Mouse (Mus musculus): ENCODE results near the gene Pcare.

The Pcare gene

DNA sequence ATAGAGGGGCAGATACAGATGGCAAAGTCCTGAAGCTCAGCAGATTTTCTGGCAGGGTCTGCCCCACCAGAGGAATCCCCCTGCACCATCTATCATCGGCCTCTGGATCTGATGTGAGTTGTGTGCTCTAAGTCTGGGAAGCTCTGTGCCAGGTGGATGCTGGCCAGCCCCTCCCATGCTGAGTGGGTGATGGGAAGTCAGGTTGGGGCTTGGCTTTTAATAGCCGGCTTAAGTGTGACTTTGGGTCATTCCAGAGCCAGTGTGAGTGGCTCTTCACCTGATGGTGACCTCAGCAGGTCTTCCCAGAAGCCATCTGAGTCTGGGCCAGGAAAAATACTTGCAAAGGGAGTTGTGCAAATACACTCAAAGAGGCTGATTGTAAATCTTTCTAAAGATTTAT, 22.0 kb downstream of the Pcare start:
- DNase-seq (ENCODE audit: low spot score), result no peak

DNA sequence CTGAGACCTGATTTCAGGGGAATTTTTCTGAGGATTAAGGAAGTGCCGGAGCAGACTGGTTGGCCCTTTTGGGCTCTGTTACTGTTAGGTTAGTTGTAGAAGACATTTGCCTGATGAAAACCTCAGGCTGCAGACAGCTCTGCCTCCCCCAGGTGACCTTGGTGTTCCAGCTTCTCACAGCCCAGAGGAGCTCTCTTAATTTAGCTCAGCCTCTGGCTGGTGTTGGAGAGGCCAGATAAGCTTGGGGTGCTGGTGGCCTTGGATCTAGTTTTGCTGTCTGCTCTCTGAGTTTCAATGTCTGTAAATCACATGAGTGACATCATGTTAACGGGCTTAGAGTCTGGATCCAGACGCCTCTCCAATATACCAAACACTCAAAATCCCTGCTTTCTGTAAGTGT, 31.7 kb downstream of the Pcare start:
- DNase-seq (ENCODE audit: low spot score), result no peak

DNA sequence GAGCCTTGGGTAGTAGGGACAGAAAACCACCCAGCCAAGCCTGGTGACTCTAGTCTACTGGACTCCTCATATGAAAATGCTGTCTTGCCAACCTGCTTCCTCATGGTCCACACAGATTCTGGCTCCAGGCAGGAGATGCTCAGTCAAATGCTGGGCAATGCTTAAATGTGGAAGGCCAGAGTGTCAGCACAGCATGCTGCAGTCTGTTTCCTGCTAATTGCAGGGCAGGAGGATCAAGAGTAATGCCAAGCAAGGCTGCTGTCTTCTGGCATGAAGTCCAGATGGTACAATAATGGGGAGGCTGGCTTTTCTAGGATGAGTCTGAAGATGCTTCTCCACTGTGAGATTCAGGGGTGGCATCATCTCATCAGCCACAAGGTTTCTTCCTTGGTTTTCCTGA, 32.3 kb downstream of the Pcare start:
- DNase-seq (ENCODE audit: low spot score), result no peak

DNA sequence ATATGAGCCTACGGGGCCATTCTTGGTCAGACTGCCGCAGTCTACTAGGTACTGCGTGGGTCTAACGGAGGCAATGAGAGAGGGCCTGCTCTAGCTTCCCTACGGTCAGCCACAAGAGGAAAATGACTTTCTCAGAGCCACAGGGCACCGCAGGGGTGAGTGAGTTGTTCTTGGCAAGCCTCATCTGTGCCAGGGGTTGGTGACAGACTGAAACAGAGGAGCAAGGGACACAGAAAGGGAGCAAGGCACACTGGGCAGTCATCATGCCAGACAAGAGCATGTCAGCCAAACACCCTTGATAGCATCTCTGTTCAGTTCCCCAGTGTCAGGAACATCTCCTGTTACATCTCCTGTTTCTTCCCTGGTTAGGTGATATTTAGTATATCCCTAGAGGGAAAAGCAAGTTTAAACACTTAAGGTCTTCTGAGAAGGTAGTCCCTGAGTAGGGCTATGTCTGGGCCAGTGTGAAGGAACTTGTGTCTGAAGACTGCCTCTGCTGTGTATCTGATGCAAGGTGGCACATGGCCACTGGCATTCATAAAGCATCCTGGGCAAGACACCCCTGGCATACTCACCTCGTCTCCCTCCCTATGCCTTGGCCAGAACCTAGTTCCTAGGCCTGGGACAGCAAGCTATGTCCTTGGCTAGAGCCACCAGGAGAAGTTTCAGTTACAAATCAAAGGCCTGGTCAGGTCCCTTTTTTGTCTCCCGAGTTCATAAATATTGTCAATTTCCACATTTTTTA, 34.6 kb downstream of the Pcare start:
- DNase-seq (ENCODE audit: low spot score), result no peak

DNA sequence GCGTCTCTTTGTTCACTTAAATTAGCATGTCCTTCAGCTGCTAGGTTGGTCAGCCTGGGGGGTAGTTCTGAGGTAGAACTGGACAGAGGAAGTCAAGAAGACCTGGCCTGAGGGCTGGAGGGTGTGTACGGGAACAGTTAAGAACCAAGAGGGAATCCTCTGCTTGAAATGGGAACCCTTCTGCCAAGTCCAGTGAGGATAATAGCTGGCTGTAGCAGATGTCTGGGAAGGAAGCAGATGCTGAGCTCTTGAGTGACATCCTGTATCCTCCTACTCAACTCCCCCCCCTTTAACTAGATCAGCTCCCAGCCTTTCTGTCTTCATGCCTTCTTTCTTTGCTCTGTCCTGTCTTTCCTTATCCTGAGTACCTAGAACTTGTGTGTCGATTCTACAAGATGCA, 37.7 kb downstream of the Pcare start:
- DNase-seq (ENCODE audit: low spot score), result no peak

DNA sequence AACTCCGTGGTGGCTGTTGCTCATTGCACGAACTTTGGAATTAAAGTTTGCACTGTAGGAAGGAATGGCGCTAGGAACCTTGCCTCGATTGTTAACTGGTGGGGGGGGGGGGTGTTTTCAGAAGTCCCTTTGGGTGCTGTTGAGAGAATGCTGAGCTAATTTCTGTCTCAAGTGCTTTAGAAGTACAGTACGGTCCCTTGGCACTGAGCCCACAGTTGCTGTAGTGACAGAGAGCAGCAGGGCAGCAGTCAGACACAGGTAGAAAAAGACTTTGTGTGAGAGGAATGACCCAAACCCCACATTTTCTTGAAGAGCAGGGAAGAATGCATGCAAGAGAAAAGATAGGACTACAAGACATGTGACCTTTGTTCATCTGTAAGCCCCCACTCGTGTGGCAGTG, 40.4 kb downstream of the Pcare start:
- DNase-seq (ENCODE audit: low spot score), result no peak

DNA sequence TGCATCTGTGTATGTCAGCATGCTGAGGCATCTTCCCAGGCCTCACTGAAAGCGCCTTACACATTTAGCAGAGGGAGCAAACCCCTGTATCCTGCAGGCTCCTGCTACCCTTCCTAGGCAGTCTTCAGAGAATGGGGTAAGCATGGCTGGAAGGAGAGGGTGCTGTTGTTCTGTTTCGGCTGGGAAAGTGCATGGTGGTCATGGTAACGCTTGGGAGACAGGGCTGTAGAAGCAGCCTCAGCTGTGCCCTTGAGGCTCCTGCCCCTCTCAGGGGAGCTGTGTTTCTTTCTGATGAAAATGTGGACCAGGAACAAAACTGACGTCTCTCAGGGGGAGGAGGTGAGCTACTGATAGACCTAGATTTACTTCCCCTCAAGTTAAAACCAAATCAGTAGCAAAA, 45.0 kb downstream of the Pcare start:
- no peak for DNase-seq (ENCODE audit: low spot score)

DNA sequence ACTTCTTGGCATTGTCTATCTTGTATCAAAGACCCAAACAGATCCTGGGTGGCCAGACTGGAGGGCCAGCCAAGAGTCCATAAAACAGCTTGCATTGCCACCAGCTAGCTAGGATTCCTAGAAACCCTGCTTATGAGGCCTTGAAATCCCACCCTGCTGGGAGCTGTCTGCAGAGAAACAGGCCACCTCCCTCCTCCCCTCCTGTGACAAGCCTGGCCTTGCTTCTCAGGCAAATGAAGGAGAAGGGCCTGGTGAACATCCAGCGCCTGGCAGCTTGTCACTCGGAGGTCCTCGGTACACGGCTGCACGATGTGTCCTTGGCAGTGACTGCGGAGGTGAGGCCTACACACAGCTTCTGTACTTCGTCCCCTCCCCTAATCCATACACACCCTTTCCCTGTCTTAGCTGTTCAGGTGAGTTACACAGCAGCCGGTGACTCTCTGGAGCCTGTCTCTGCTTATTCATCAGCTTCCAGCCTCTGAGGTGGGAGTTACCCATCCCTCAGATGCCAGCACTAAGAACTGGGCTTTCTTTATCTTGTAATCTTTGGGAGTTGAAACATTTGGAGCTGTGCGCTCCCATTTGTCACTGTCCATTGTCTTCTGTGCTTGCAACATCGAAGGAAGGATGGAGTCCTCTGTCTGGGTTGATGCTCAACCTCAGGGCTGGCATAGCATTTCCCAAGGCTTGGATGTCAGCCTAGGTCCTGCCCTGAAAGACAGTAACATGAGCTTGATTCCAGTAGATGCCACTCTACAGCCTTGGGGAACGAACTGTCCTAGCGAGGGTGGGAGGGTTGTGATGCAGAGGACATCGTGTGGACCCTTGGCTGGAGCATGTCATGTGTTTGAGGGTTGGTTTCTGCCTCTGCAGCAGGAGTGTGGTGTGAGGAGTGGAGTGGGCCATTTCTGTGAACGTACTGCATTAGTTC, 46.9 kb downstream of the Pcare start:
- no peak for DNase-seq (ENCODE audit: low spot score)

DNA sequence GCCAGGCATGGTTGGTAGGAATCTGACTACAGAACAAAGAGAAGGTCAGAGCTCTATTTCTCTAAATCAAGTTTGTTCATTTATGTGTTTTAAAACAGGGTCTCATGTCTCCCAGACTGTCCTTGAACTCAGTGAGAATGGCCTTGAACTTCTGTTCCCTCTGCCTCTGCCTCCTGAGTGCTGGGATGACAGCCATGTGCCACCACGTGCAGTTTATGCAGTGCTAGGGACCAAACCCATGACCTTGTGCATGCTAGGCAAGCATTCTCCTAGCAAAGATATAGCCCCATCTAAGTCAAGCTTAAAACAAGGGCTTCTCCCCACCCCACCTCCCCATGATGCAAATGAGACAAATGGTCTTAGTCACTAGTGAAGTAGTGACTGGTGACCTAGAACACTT, 47.6 kb downstream of the Pcare start:
- no peak for DNase-seq (ENCODE audit: low spot score)

DNA sequence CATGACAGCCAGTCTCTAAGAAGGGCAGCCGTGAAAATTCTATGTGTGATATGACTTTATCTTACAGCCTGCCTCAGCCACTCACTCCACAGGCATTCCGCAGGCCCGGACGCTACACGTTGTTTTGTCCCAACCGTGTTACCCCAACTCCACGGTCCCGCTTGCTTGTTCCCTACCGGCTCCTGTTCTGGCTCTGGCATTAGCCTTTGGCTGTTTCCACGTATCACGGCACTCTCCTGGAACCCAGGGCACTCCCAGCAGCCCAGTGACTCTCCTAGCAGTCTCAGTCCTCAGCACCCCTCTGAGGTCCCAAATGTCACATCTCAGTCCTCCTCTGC, 54.1 kb downstream of the Pcare start:
- DNase-seq (ENCODE audit: low spot score), result no peak

DNA sequence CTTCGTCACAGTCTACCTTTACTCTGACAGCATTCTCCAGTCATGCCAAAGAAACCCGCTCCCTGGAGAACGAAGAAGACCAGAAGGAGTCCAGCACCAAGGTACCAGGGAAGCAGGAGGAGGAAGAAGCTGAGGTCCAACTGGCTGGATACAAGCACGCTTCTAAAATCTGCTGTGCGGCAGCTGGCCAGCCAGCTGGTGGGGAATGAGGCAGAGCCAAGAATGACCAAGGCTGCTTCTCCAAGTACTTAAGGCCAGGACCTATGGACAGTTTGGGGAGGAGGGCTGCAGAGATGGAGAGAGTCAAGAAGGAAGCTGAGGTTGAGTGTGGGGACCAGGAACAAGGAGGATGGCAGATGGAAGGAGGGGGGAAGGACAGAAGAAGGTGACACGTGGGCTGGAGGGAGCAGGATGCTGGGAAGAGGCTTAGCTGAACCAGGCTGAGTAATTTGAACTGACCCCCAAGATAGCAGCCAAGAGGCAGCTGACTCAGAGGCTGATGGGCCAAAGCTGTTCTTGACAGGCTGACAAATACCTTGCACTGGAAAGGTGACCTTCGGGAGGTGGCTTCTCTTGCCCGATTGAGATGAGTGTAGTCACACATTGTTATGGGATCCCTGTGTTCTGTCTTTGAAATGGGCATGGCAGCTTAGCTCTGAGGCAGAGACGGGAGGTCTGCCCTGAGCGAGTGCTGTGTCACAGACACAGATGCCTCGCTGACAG, 54.6 kb downstream of the Pcare start:
- no peak for DNase-seq (ENCODE audit: low spot score)

DNA sequence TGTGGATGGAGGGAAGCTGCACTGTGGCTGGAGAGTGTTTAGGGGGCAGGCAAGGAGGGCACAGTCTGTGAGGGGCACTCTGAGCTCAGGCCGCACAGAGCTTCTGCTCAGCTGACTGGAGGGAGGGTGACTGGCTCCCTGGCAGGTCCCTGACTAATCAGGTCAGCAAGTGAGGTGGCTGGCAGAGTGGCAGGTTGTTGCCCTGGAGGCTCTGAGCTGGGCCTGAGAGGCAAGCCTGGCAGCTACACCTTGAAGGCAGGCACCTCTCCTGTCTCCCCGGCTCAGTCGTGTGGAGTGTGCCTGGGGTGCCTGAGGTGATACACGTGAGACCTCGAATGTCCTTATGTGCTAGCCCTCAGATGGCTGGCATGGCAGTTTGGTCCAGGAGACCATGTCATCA, 56.3 kb downstream of the Pcare start:
- DNase-seq (ENCODE audit: low spot score), result no peak

DNA sequence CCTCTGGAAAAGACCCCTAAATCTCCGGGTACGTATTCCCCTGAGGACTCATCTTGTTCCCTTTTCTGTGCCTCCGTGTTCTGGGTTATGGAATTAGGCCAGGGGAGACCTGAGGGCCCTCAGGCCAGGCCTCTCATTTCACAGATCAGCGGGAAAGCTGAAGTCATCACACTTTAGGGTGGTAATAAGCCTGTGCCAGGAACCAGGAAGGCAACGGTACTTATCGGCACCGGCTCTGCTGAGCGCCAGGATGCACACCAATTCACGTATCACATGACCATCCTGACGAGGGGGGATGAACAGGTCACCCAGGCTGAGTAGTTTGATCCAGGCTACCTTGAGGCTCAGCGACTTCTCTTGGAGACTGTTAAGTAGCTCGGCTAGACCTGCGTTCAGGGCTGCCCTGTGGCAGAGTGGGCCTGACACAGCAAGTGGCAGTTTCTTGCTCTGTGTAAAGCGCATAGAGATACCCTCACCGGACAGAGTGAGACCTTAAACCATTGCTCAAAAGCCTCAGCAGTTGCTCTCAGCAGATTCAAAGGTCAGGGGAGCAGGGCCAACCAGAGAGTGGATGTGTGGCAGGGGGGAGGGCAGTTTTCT, 56.9 kb downstream of the Pcare start:
- no peak for DNase-seq (ENCODE audit: low spot score)

DNA sequence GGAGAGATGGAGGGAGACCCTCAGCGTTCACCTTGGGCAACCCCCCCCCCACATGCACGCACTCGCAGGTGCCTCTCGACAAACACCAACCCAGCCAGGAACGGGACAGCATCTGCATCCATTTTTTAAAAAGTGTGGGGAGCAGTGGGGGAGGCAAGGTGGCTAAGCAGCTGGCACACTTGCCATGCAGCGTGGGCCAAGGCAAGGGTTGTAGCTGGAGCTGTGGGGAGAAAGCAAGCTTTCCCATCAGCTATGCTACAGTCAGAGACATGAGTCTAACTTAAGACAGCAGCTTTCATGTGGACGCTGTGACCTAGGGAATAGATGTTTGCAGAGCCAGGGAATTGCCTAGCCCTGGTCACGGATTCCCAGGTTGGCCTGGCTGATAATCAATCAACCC, 57.5 kb downstream of the Pcare start:
- no peak for DNase-seq (ENCODE audit: low spot score)

DNA sequence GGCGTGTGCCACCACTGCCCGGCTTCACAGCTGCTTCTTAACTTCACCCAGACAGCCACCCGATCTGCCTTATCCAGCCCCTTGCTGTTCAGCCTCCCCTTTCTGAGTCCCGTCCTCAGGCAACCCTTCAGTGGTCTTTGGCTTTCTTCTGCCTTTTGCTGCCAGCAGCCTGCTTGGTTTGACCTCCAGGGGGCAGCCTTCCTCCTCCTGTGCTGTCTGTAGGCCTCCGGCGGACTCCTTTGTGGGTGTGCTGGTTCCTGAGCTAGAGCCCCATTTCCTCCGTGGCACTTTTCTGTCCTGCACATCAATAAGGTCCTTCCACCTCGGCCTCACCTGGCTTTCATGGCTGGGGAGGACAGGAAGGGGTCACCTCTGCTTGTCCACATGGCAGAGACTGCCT, 58.9 kb downstream of the Pcare start:
- DNase-seq (ENCODE audit: low spot score), result no peak
